Mouse (Mus musculus): ENCODE measurements at regions not wholly inside any gene's neighbourhood (a gene's known extent, or its start where the extent isn't known, plus 50 kb on each side); places are given as distances from the start of the nearest gene placed in this dataset.
A peak's percentile ranks its signal among the peaks of the same experiment; 100 is the strongest.

- no peak for DNase-seq (ENCODE audit: extremely low spot score in 1 of 2, low spot score in 1 of 2)
These were observed 96.4 kb upstream of the Noct start for GRCm38 (mm10) chr3:51127875-51128274.

GRCm38 (mm10) chr3:51128491-51129155 is 95.6 kb upstream of the Noct start:
- DNase-seq (ENCODE audit: extremely low spot score in 1 of 2, low spot score in 1 of 2) = no peak

- no peak for DNase-seq (ENCODE audit: extremely low spot score in 1 of 2, low spot score in 1 of 2)
These were observed 93.5 kb upstream of the Noct start for GRCm38 (mm10) chr3:51130709-51131108.

- DNase-seq (ENCODE audit: extremely low spot score in 1 of 2, low spot score in 1 of 2) = no peak
These were observed 92.9 kb upstream of the Noct start for GRCm38 (mm10) chr3:51131341-51131740.

GRCm38 (mm10) chr3:51132736-51133135 is 91.5 kb upstream of the Noct start:
- no peak for DNase-seq (ENCODE audit: extremely low spot score in 1 of 2, low spot score in 1 of 2)

GRCm38 (mm10) chr3:51135581-51135980 is 88.7 kb upstream of the Noct start:
- no peak for DNase-seq (ENCODE audit: extremely low spot score in 1 of 2, low spot score in 1 of 2)

GRCm38 (mm10) chr3:51137730-51138312 is 86.4 kb upstream of the Noct start:
- no peak for DNase-seq (ENCODE audit: extremely low spot score in 1 of 2, low spot score in 1 of 2)

- no peak for DNase-seq (ENCODE audit: extremely low spot score in 1 of 2, low spot score in 1 of 2)
These were observed 78.3 kb upstream of the Noct start for GRCm38 (mm10) chr3:51145985-51146384.

- no peak for DNase-seq (ENCODE audit: extremely low spot score in 1 of 2, low spot score in 1 of 2)
These were observed 74.2 kb upstream of the Noct start for GRCm38 (mm10) chr3:51150012-51150411.

- no peak for DNase-seq (ENCODE audit: extremely low spot score in 1 of 2, low spot score in 1 of 2)
These were observed 73.1 kb upstream of the Noct start for GRCm38 (mm10) chr3:51151104-51151503.

GRCm38 (mm10) chr3:51155621-51156020 is 68.6 kb upstream of the Noct start:
- no peak for DNase-seq (ENCODE audit: extremely low spot score in 1 of 2, low spot score in 1 of 2)

GRCm38 (mm10) chr3:51156386-51157290 is 67.6 kb upstream of the Noct start:
- DNase-seq (ENCODE audit: extremely low spot score in 1 of 2, low spot score in 1 of 2) = peak; percentile 54 to 69

GRCm38 (mm10) chr3:51157291-51157650 is 67.0 kb upstream of the Noct start:
- DNase-seq (ENCODE audit: extremely low spot score in 1 of 2, low spot score in 1 of 2) = no peak

- no peak for DNase-seq (ENCODE audit: extremely low spot score in 1 of 2, low spot score in 1 of 2)
These were observed 65.8 kb upstream of the Noct start for GRCm38 (mm10) chr3:51158449-51158848.

GRCm38 (mm10) chr3:51159322-51159721 is 64.9 kb upstream of the Noct start:
- DNase-seq (ENCODE audit: extremely low spot score in 1 of 2, low spot score in 1 of 2) = no peak

GRCm38 (mm10) chr3:51159881-51160280 is 64.4 kb upstream of the Noct start:
- no peak for DNase-seq (ENCODE audit: extremely low spot score in 1 of 2, low spot score in 1 of 2)

GRCm38 (mm10) chr3:51160625-51161024 is 63.6 kb upstream of the Noct start:
- no peak for DNase-seq (ENCODE audit: extremely low spot score in 1 of 2, low spot score in 1 of 2)

GRCm38 (mm10) chr3:51169150-51169925 is 54.9 kb upstream of the Noct start:
- no peak for DNase-seq (ENCODE audit: extremely low spot score in 1 of 2, low spot score in 1 of 2)

GRCm38 (mm10) chr3:51170225-51170852 is 53.9 kb upstream of the Noct start:
- peak; percentile 86 to 93 for DNase-seq (ENCODE audit: extremely low spot score in 1 of 2, low spot score in 1 of 2)
